In genomic region chr17:14959979-14960378, GRCm38 (mm10) we compare ENCODE assay signal across 8 mouse cellular contexts. TPM values are rescaled to one million over a fixed set of nuclear protein-coding genes. Genes with fewer than 3 reads are reported as not detected.
A peak's percentile ranks its signal among the peaks of the same experiment; 100 is the strongest.
DNase-seq lines count a peak whose midpoint lies in the region; ATAC-seq and TF ChIP-seq lines count a peak whose summit lies in the region.

No protein-coding gene starts in this region.

- no peaks in the 10 kb centered on the region for H3K9me3 ChIP-seq in heart, embryonic 10.5 days
- no peaks in the 10 kb centered on the region for H3K9me3 ChIP-seq in E14TG2a.4 (ENCODE audit: low read length)
- H3K9me3 ChIP-seq in kidney, embryonic 16.5 days (ENCODE audit: low read length), result no peaks in the 10 kb centered on the region
- no peaks in the 10 kb centered on the region for H3K9me3 ChIP-seq in midbrain, postnatal 0 days (ENCODE audit: low read length)

- peak overlapping the region; percentile 52 for H3K4me2 ChIP-seq in kidney, embryonic 16.5 days (replicated peaks; ENCODE audit: low read depth, low read length)
- peak overlapping the region; percentile 54 for H3K4me2 ChIP-seq in midbrain, postnatal 0 days (ENCODE audit: low read depth, low read length, poor library complexity, severe bottlenecking)

- H3K4me1 ChIP-seq in heart, embryonic 10.5 days, result peaks cover 7% of the 10 kb centered on the region
- peaks cover 10% of the 10 kb centered on the region for H3K4me1 ChIP-seq in E14TG2a.4 (replicated peaks; ENCODE audit: low read depth, low read length)
- peaks cover 9% of the 10 kb centered on the region for H3K4me1 ChIP-seq in kidney, embryonic 16.5 days (ENCODE audit: insufficient read depth, low read length)
- peaks cover 3% of the 10 kb centered on the region; the same call in 1 of the 2 replicates for H3K4me1 ChIP-seq in midbrain, postnatal 0 days (ENCODE audit: insufficient read depth, low read length)

- no peaks in the 10 kb centered on the region for H3K27me3 ChIP-seq in heart, embryonic 10.5 days (ENCODE audit: insufficient read depth, poor library complexity, severe bottlenecking)
- H3K27me3 ChIP-seq in E14TG2a.4 (ENCODE audit: insufficient read depth, low read length), result no peaks in the 10 kb centered on the region
- H3K27me3 ChIP-seq in kidney, embryonic 16.5 days (ENCODE audit: insufficient read depth, low read length), result no peaks in the 10 kb centered on the region
- H3K27me3 ChIP-seq in midbrain, postnatal 0 days (ENCODE audit: insufficient read depth, low read length), result no peaks in the 10 kb centered on the region

- H3K4me3 ChIP-seq in heart, embryonic 10.5 days, result peak overlapping the region; percentile 77
- peak overlapping the region; percentile 87 for H3K4me3 ChIP-seq in E14TG2a.4 (replicated peaks; ENCODE audit: low read length)
- peak overlapping the region; percentile 39 for H3K4me3 ChIP-seq in kidney, embryonic 16.5 days (ENCODE audit: low read length)
- peak overlapping the region; percentile 22 for H3K4me3 ChIP-seq in midbrain, postnatal 0 days (ENCODE audit: low read depth, low read length)

- no peak for DNase-seq in heart, embryonic 10.5 days (ENCODE audit: low spot score)
- DNase-seq in heart, postnatal 4 days, result no peak
- DNase-seq in midbrain, postnatal 0 days (ENCODE audit: low spot score), result no peak
- no peak for DNase-seq in layer of hippocampus, adult 11-12 months (ENCODE audit: low spot score)
- DNase-seq in urinary bladder, postnatal 25 days (ENCODE audit: low spot score), result no peak

- no peak overlapping the region for H3K27ac ChIP-seq in heart, embryonic 10.5 days
- H3K27ac ChIP-seq in kidney, embryonic 16.5 days (ENCODE audit: low read length), result no peak overlapping the region
- H3K27ac ChIP-seq in midbrain, postnatal 0 days (ENCODE audit: low read depth, low read length), result no peak overlapping the region

- peak overlapping the region; percentile 63 for H3K9ac ChIP-seq in kidney, embryonic 16.5 days (replicated peaks; ENCODE audit: low read length)
- H3K9ac ChIP-seq in midbrain, postnatal 0 days (replicated peaks; ENCODE audit: low read length, poor library complexity, severe bottlenecking), result 0 out of 2 replicates have a peak overlapping the region, but pooled peaks have one; percentile 39

- ATAC-seq in erythroblast, adult 5-6 weeks (replicated peaks; ENCODE audit: low FRiP score, poor library complexity, severe bottlenecking), result peak; percentile 67
- no peak for ATAC-seq in kidney, embryonic 16.5 days (ENCODE audit: low FRiP score, low TSS enrichment)
- ATAC-seq in midbrain, postnatal 0 days (ENCODE audit: low FRiP score), result no peak

- WGBS in heart, embryonic 10.5 days, result 29% methylated on average over 3 of the region's 3 CpGs
- WGBS in kidney, embryonic 16.5 days, result 19% methylated on average over 3 of the region's 3 CpGs
- 23% methylated on average over 3 of the region's 3 CpGs for WGBS in midbrain, postnatal 0 days

- no peak for TF ChIP-seq CTCF in E14TG2a.4 (conservative IDR thresholded peaks at IDR 0.05; ENCODE audit: low read length)
- TF ChIP-seq CTCF in midbrain, postnatal 0 days (IDR thresholded peaks at IDR 0.05), result no peak

- peaks cover 3% of the 10 kb centered on the region; the same call in 1 of the 2 replicates for H3K36me3 ChIP-seq in heart, embryonic 10.5 days
- peaks cover 29% of the 10 kb centered on the region for H3K36me3 ChIP-seq in E14TG2a.4 (ENCODE audit: insufficient read depth, low read length)
- H3K36me3 ChIP-seq in kidney, embryonic 16.5 days (ENCODE audit: insufficient read depth, low read length), result peaks cover 3% of the 10 kb centered on the region; the same call in 1 of the 2 replicates
- no peaks in the 10 kb centered on the region for H3K36me3 ChIP-seq in midbrain, postnatal 0 days (ENCODE audit: insufficient read depth, low read length)

RNA-seq across cellular contexts. Expression of gene Phf10, which starts 1.1 kb away (rescaled TPM):
- 18.9 and 33.3 TPM in 2 replicates for polyA plus RNA-seq in heart, embryonic 10.5 days (2016; fragmentation: Nextera tagmentation; extraction: Ambion mirVana)
- total RNA-seq in heart, postnatal 4 days (2021), result 10 to 100 TPM; 67.8 to 69.4 TPM
- total RNA-seq in erythroblast, adult 5-6 weeks (2015; ENCODE audit: low replicate concordance), result 88.6 and 101 TPM in 2 replicates
- total RNA-seq in erythroblast, adult 5-6 weeks (2017; ENCODE audit: low replicate concordance), result 42.1 and 49.3 TPM in 2 replicates
- polyA plus RNA-seq in kidney, embryonic 16.5 days (2015; fragmentation: Nextera tagmentation; extraction: Ambion mirVana), result 28.0 and 28.7 TPM in 2 replicates
- total RNA-seq in midbrain, postnatal 0 days (2014; rRNA removed), result 48.8 and 49.9 TPM in 2 replicates
- 12.3 and 14.3 TPM in 2 replicates for polyA plus RNA-seq in midbrain, postnatal 0 days (2015; fragmentation: Nextera tagmentation; extraction: Ambion mirVana)

RNA-seq across cellular contexts. Expression of gene 1600012H06Rik, which starts 17.0 kb away (rescaled TPM):
- polyA plus RNA-seq in heart, embryonic 10.5 days (2016; fragmentation: Nextera tagmentation; extraction: Ambion mirVana), result 29.8 and 32.8 TPM in 2 replicates
- 10 to 100 TPM; 18.6 to 18.9 TPM for total RNA-seq in heart, postnatal 4 days (2021)
- 5.4 and 9.0 TPM in 2 replicates for total RNA-seq in erythroblast, adult 5-6 weeks (2015; ENCODE audit: low replicate concordance)
- 6.7 and 6.8 TPM in 2 replicates for total RNA-seq in erythroblast, adult 5-6 weeks (2017; ENCODE audit: low replicate concordance)
- polyA plus RNA-seq in kidney, embryonic 16.5 days (2015; fragmentation: Nextera tagmentation; extraction: Ambion mirVana), result 36.7 and 40.4 TPM in 2 replicates
- total RNA-seq in midbrain, postnatal 0 days (2014; rRNA removed), result 15.3 and 16.5 TPM in 2 replicates
- 20.2 and 21.1 TPM in 2 replicates for polyA plus RNA-seq in midbrain, postnatal 0 days (2015; fragmentation: Nextera tagmentation; extraction: Ambion mirVana)

RNA-seq across cellular contexts. Expression of gene Wdr27, which starts 17.0 kb away (rescaled TPM):
- 3.2 TPM in 2 replicates for polyA plus RNA-seq in heart, embryonic 10.5 days (2016; fragmentation: Nextera tagmentation; extraction: Ambion mirVana)
- 1 to 10 TPM in 1 of 2 experiments, under 1 TPM in 1; 0.81 to 1.3 TPM for total RNA-seq in heart, postnatal 4 days (2021)
- total RNA-seq in erythroblast, adult 5-6 weeks (2015; ENCODE audit: low replicate concordance), result not detected in 2 replicates
- total RNA-seq in erythroblast, adult 5-6 weeks (2017; ENCODE audit: low replicate concordance), result not detected in 2 replicates
- polyA plus RNA-seq in kidney, embryonic 16.5 days (2015; fragmentation: Nextera tagmentation; extraction: Ambion mirVana), result 6.4 and 6.7 TPM in 2 replicates
- total RNA-seq in midbrain, postnatal 0 days (2014; rRNA removed), result 1.0 and 2.8 TPM in 2 replicates
- polyA plus RNA-seq in midbrain, postnatal 0 days (2015; fragmentation: Nextera tagmentation; extraction: Ambion mirVana), result 10.0 and 14.6 TPM in 2 replicates

RNA-seq across cellular contexts. Expression of gene 9030025P20Rik, which starts 18.3 kb away (rescaled TPM):
- polyA plus RNA-seq in heart, embryonic 10.5 days (2016; fragmentation: Nextera tagmentation; extraction: Ambion mirVana), result 7.9 and 9.4 TPM in 2 replicates
- 1 to 10 TPM; 3.3 to 4.8 TPM for total RNA-seq in heart, postnatal 4 days (2021)
- 0.96 and 1.3 TPM in 2 replicates for total RNA-seq in erythroblast, adult 5-6 weeks (2015; ENCODE audit: low replicate concordance)
- 0.94 and 3.1 TPM in 2 replicates for total RNA-seq in erythroblast, adult 5-6 weeks (2017; ENCODE audit: low replicate concordance)
- 8.8 and 11.2 TPM in 2 replicates for polyA plus RNA-seq in kidney, embryonic 16.5 days (2015; fragmentation: Nextera tagmentation; extraction: Ambion mirVana)
- total RNA-seq in midbrain, postnatal 0 days (2014; rRNA removed), result 8.7 and 10.6 TPM in 2 replicates
- polyA plus RNA-seq in midbrain, postnatal 0 days (2015; fragmentation: Nextera tagmentation; extraction: Ambion mirVana), result 7.0 and 7.1 TPM in 2 replicates

RNA-seq across cellular contexts. Expression of gene Gm3417, which starts 18.6 kb away (rescaled TPM):
- polyA plus RNA-seq in heart, embryonic 10.5 days (2016; fragmentation: Nextera tagmentation; extraction: Ambion mirVana), result 0.92 TPM in 1 of 2 replicates, not detected in the other
- total RNA-seq in heart, postnatal 4 days (2021), result under 1 TPM in 1 of 2 experiments, not detected in 1; 0.48 TPM
- not detected in 2 replicates for total RNA-seq in erythroblast, adult 5-6 weeks (2015; ENCODE audit: low replicate concordance)
- not detected in 2 replicates for total RNA-seq in erythroblast, adult 5-6 weeks (2017; ENCODE audit: low replicate concordance)
- polyA plus RNA-seq in kidney, embryonic 16.5 days (2015; fragmentation: Nextera tagmentation; extraction: Ambion mirVana), result 0.73 TPM in 1 of 2 replicates, not detected in the other
- total RNA-seq in midbrain, postnatal 0 days (2014; rRNA removed), result 4.1 TPM in 1 of 2 replicates, not detected in the other
- 0.86 and 2.7 TPM in 2 replicates for polyA plus RNA-seq in midbrain, postnatal 0 days (2015; fragmentation: Nextera tagmentation; extraction: Ambion mirVana)

Comparison
In these comparisons a context has a peak if more than half of its experiments do, and no peak if none do; other contexts are left out.
1. H3K4me3 ChIP-seq: peak in every context shown above with its lines; median percentile 87 in E14TG2a.4; 77 in heart, embryonic 10.5 days; 39 in kidney, embryonic 16.5 days; 22 in midbrain, postnatal 0 days.